In the genomic region with DNA sequence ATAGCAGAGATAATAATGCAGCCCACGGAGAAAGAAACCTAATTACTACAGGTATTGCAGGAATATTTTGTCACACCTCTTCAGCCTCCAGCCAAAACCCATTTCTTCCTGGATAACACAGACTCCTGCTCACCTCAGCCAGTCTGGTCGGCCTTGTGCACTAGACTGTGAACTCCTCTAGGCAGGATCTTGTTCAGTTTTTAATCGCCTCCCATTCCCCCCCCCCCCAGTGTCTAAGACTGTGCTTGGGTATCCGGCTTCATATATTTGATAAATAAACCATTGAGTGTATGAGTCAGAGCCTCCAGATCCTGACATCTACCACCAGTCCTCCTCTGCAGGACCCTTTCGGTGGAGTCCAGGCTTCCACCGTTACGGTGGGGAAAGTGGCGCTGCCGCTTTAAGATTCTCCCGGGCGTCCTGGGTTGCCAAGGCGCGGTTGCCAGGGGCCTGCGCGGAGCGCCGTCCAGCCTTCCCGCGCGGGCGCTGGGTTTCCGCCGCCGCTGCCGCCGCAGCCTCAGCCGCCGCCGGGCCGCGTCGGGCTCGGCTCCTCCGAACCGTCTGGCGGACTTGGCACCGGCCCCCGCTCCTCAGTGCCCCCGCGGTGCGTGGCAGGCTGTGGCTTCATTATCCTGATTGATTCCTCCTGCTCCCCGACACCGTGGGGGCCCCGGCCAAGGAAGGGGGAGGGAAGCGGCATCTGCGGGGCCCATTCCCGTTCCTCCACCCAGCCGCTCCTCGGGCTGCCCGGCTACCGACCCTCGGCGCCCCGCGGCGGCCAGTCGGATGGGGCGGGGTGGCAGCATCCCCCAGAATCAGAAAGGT, we compare ENCODE assay signal across 8 mouse cellular contexts. TPM values are rescaled to one million over a fixed set of nuclear protein-coding genes. Genes with fewer than 3 reads are reported as not detected.
DNase-seq lines count a peak whose midpoint lies in the region; ATAC-seq and TF ChIP-seq lines count a peak whose summit lies in the region.

No protein-coding gene starts in this region.

- peaks cover 6% of the 10 kb centered on the region; the same call in 1 of the 2 replicates for H3K27me3 ChIP-seq in forebrain, embryonic 11.5 days (ENCODE audit: control insufficient read depth, insufficient read depth, low read length)
- peaks cover 19% of the 10 kb centered on the region; the same call in 1 of the 2 replicates for H3K27me3 ChIP-seq in heart, embryonic 16.5 days (ENCODE audit: control insufficient read depth, insufficient read depth, low read length)
- peaks cover 43% of the 10 kb centered on the region for H3K27me3 ChIP-seq in liver, embryonic 14.5 days (ENCODE audit: control insufficient read depth, insufficient read depth, low read length)
- peaks cover 25% of the 10 kb centered on the region for H3K27me3 ChIP-seq in neural tube, embryonic 11.5 days (ENCODE audit: control insufficient read depth, insufficient read depth, low read length)

- H3K4me1 ChIP-seq in forebrain, embryonic 11.5 days (replicated peaks; ENCODE audit: control insufficient read depth, insufficient read depth, low read length): peaks cover 9% of the 10 kb centered on the region
- peaks cover 22% of the 10 kb centered on the region for H3K4me1 ChIP-seq in heart, embryonic 16.5 days (ENCODE audit: control insufficient read depth, insufficient read depth, low read length)
- no peaks in the 10 kb centered on the region; a peak in 1 of 4 replicates for H3K4me1 ChIP-seq in liver, embryonic 14.5 days (replicated peaks; ENCODE audit: control insufficient read depth in 2 of 2, insufficient read depth in 2 of 2, low read length in 1 of 2)
- H3K4me1 ChIP-seq in neural tube, embryonic 11.5 days (ENCODE audit: control insufficient read depth, insufficient read depth, low read length): peaks cover 19% of the 10 kb centered on the region

- H3K4me2 ChIP-seq in forebrain, embryonic 11.5 days (ENCODE audit: low read depth, low read length, severe bottlenecking): peak overlapping the region; percentile 98
- H3K4me2 ChIP-seq in heart, embryonic 16.5 days (ENCODE audit: low read depth, low read length): peak overlapping the region; percentile 94
- H3K4me2 ChIP-seq in liver, embryonic 14.5 days (ENCODE audit: low read depth): peak overlapping the region; percentile 60
- peak overlapping the region; percentile 95 for H3K4me2 ChIP-seq in neural tube, embryonic 11.5 days (ENCODE audit: low read depth)

- DNase-seq in CD4-positive helper T cell, adult 2 months (ENCODE audit: low read depth, low spot score): peak; percentile 35
- DNase-seq in brain, adult 2 months (ENCODE audit: low read depth, low spot score): peak; percentile 91
- peak; percentile 88 for DNase-seq in forebrain, embryonic 11.5 days (ENCODE audit: low spot score)
- DNase-seq in kidney, postnatal 10 days: peak; percentile 85
- no peak for DNase-seq in liver, embryonic 14.5 days (ENCODE audit: low read depth in 3 of 3, low spot score in 3 of 3)
- peak; percentile 84 for DNase-seq in neural tube, embryonic 11.5 days (ENCODE audit: low spot score)
- peak; percentile 74 for DNase-seq in testis, postnatal 14 days (ENCODE audit: low spot score)

- TF ChIP-seq CTCF in liver, embryonic 14.5 days (IDR thresholded peaks at IDR 0.05; ENCODE audit: low read depth): no peak

- peak overlapping the region; percentile 81 for H3K9ac ChIP-seq in forebrain, embryonic 11.5 days (ENCODE audit: low read length)
- peak overlapping the region; percentile 67 for H3K9ac ChIP-seq in heart, embryonic 16.5 days (ENCODE audit: low read length)
- H3K9ac ChIP-seq in liver, embryonic 14.5 days (replicated peaks): no peak overlapping the region
- peak overlapping the region; percentile 68 for H3K9ac ChIP-seq in neural tube, embryonic 11.5 days (ENCODE audit: low read length)

- no peak for TF ChIP-seq EP300 in liver, embryonic 14.5 days (IDR thresholded peaks at IDR 0.05; ENCODE audit: low read depth)

- H3K36me3 ChIP-seq in forebrain, embryonic 11.5 days (ENCODE audit: control insufficient read depth, insufficient read depth, low read length): no peaks in the 10 kb centered on the region
- H3K36me3 ChIP-seq in heart, embryonic 16.5 days (ENCODE audit: control insufficient read depth, insufficient read depth): no peaks in the 10 kb centered on the region
- H3K36me3 ChIP-seq in liver, embryonic 14.5 days (replicated peaks; ENCODE audit: control insufficient read depth, insufficient read depth, low read depth): no peaks in the 10 kb centered on the region
- no peaks in the 10 kb centered on the region for H3K36me3 ChIP-seq in neural tube, embryonic 11.5 days (ENCODE audit: control insufficient read depth, insufficient read depth, low read length)

- WGBS in forebrain, embryonic 11.5 days: 2% methylated on average over 58 of the region's 58 CpGs
- WGBS in heart, embryonic 16.5 days: 2% methylated on average over 58 of the region's 58 CpGs
- WGBS in liver, embryonic 14.5 days (ENCODE audit: insufficient replicate concordance): 2% methylated on average over 58 of the region's 58 CpGs
- 2% methylated on average over 58 of the region's 58 CpGs for WGBS in neural tube, embryonic 11.5 days

- H3K27ac ChIP-seq in forebrain, embryonic 11.5 days (ENCODE audit: low read depth, low read length): no peak overlapping the region
- H3K27ac ChIP-seq in heart, embryonic 16.5 days (ENCODE audit: low read length): no peak overlapping the region
- H3K27ac ChIP-seq in liver, embryonic 14.5 days: no peak overlapping the region
- no peak overlapping the region for H3K27ac ChIP-seq in neural tube, embryonic 11.5 days (ENCODE audit: low read depth, low read length)

- no peaks in the 10 kb centered on the region for H3K9me3 ChIP-seq in forebrain, embryonic 11.5 days (ENCODE audit: control insufficient read depth, low read length)
- H3K9me3 ChIP-seq in heart, embryonic 16.5 days (replicated peaks; ENCODE audit: control insufficient read depth, low read length): no peaks in the 10 kb centered on the region
- H3K9me3 ChIP-seq in liver, embryonic 14.5 days (ENCODE audit: control insufficient read depth, low read length): no peaks in the 10 kb centered on the region
- no peaks in the 10 kb centered on the region for H3K9me3 ChIP-seq in neural tube, embryonic 11.5 days (ENCODE audit: control insufficient read depth, low read length)

- peak overlapping the region; percentile 69 for H3K4me3 ChIP-seq in forebrain, embryonic 11.5 days (ENCODE audit: low read depth, low read length)
- H3K4me3 ChIP-seq in heart, embryonic 16.5 days (ENCODE audit: low read length): peak overlapping the region; percentile 59
- peak overlapping the region; percentile 49 to 67 for H3K4me3 ChIP-seq in liver, embryonic 14.5 days (ENCODE audit: insufficient read depth in 1 of 2, low read depth in 2 of 2, low read length in 2 of 2)
- H3K4me3 ChIP-seq in neural tube, embryonic 11.5 days (ENCODE audit: low read depth, low read length): peak overlapping the region; percentile 58

- peak; percentile 72 for ATAC-seq in forebrain, embryonic 11.5 days (replicated peaks; ENCODE audit: low FRiP score)
- ATAC-seq in heart, embryonic 16.5 days (replicated peaks; ENCODE audit: extremely low read depth, insufficient read depth, low FRiP score): peak; percentile 72
- ATAC-seq in liver, embryonic 14.5 days (ENCODE audit: insufficient read depth): no peak
- peak; percentile 83; the same call in 1 of the 2 replicates for ATAC-seq in neural tube, embryonic 11.5 days (ENCODE audit: insufficient read depth, low FRiP score, low TSS enrichment)

RNA-seq across cellular contexts. Expression of gene Neurod2, which starts 35.0 kb away (rescaled TPM):
- polyA plus RNA-seq in forebrain, embryonic 11.5 days (2014; fragmentation: Nextera tagmentation; extraction: Ambion mirVana): 3.8 and 5.8 TPM in 2 replicates
- polyA plus RNA-seq in heart, embryonic 16.5 days (2015; fragmentation: Nextera tagmentation; extraction: Ambion mirVana): not detected in 2 replicates
- 0.18 TPM in 1 of 2 replicates, not detected in the other for polyA plus RNA-seq in liver, embryonic 14.5 days (2012; rRNA removed)
- not detected in 2 replicates for polyA plus RNA-seq in liver, embryonic 14.5 days (2014; fragmentation: Nextera tagmentation; extraction: Ambion mirVana)
- 1.2 TPM in 2 replicates for polyA plus RNA-seq in neural tube, embryonic 11.5 days (2014; fragmentation: Nextera tagmentation; extraction: Ambion mirVana)

RNA-seq across cellular contexts. Expression of gene Ppp1r1b, which starts 53.8 kb away (rescaled TPM):
- polyA plus RNA-seq in forebrain, embryonic 11.5 days (2014; fragmentation: Nextera tagmentation; extraction: Ambion mirVana): 0.29 and 0.41 TPM in 2 replicates
- polyA plus RNA-seq in heart, embryonic 16.5 days (2015; fragmentation: Nextera tagmentation; extraction: Ambion mirVana): 74.0 and 75.8 TPM in 2 replicates
- 0.04 and 0.21 TPM in 2 replicates for polyA plus RNA-seq in liver, embryonic 14.5 days (2012; rRNA removed)
- polyA plus RNA-seq in liver, embryonic 14.5 days (2014; fragmentation: Nextera tagmentation; extraction: Ambion mirVana): 0.17 and 0.19 TPM in 2 replicates
- 0.15 TPM in 1 of 2 replicates, not detected in the other for polyA plus RNA-seq in neural tube, embryonic 11.5 days (2014; fragmentation: Nextera tagmentation; extraction: Ambion mirVana)

Comparison
In these comparisons a context has a peak if more than half of its experiments do, and no peak if none do; other contexts are left out.
1. DNase-seq: peak in CD4-positive helper T cell, adult 2 months (single experiment), brain, adult 2 months (single experiment), forebrain, embryonic 11.5 days (single experiment), kidney, postnatal 10 days (single experiment), neural tube, embryonic 11.5 days (single experiment) and testis, postnatal 14 days (single experiment); none in liver, embryonic 14.5 days (0 of 3).
2. RNA of gene Ppp1r1b, which starts 53.8 kb away (polyA plus RNA-seq): 74.0 to 75.8 TPM in heart, embryonic 16.5 days; 0.29 to 0.41 TPM in forebrain, embryonic 11.5 days, 0.04 to 0.21 TPM in liver, embryonic 14.5 days and 0.15 TPM in neural tube, embryonic 11.5 days; every median in the first group is over 10 times any median in the second.
3. Peak in every context shown above with its lines, with median percentiles within 50 percentile points of each other: H3K4me2 ChIP-seq and H3K4me3 ChIP-seq.